Mouse (Mus musculus) stomach, postnatal 0 days (tissue): Measurements from ENCODE around the gene Yipf2. TPM values are rescaled to one million over a fixed set of nuclear protein-coding genes. Genes with fewer than 3 reads are reported as not detected.

ENCODE experiments used
- ATAC-seq: fragments of 200-750 bp; cut with Nextera tagmentation; 2 replicates; pipeline ENCODE4 v1.8.0; 2017; ENCODE audit not compliant: low FRiP score, low TSS enrichment
- DNase-seq: peaks from one replicate; pipeline ENCODE4 v3.0.0-alpha.2; 2016; ENCODE audit warnings: low spot score
- H3K27ac ChIP-seq: fragments of 300-500 bp; sonication (generic); replicated peaks from 2 replicates; pipeline ENCODE4 v1.5.1; 2014; ENCODE audit warnings: mild to moderate bottlenecking, control low read depth
- H3K27me3 ChIP-seq: fragments of 300-500 bp; sonication (generic); 2 replicates; pipeline ENCODE4 v1.6.1; 2014; ENCODE audit warnings: low read length; ENCODE audit not compliant: control insufficient read depth, insufficient read depth
- H3K36me3 ChIP-seq: fragments of 300-500 bp; sonication (generic); 2 replicates; pipeline ENCODE4 v1.6.1; 2014; ENCODE audit warnings: low read length, mixed read lengths; ENCODE audit not compliant: control insufficient read depth, insufficient read depth
- H3K4me1 ChIP-seq: fragments of 300-500 bp; sonication (generic); replicated peaks from 2 replicates; pipeline ENCODE4 v1.6.1; 2014; ENCODE audit warnings: antibody characterized with exemption; ENCODE audit not compliant: control insufficient read depth, insufficient read depth
- H3K4me2 ChIP-seq: fragments of 300-500 bp; sonication (generic); replicated peaks from 2 replicates; pipeline ENCODE4 v1.6.1; 2014; ENCODE audit warnings: low read depth, mild to moderate bottlenecking, control low read depth, moderate library complexity
- H3K4me3 ChIP-seq: fragments of 300-500 bp; sonication (generic); 2 replicates; pipeline ENCODE4 v1.5.1; 2014; ENCODE audit warnings: low read depth, low read length, control low read depth
- H3K9ac ChIP-seq: fragments of 300-500 bp; sonication (generic); 2 replicates; pipeline ENCODE4 v1.6.1; 2014; ENCODE audit warnings: mild to moderate bottlenecking, low read length, control low read depth, mixed read lengths
- H3K9me3 ChIP-seq: fragments of 300-500 bp; sonication (generic); 2 replicates; pipeline ENCODE4 v1.6.1; 2016; ENCODE audit warnings: low read length; ENCODE audit not compliant: control insufficient read depth
- CTCF ChIP-seq: IDR thresholded peaks from 2 replicates; pipeline ENCODE4 v1.5.1; 2016; ENCODE audit warnings: antibody characterized with exemption, low read depth, mild to moderate bottlenecking, moderate library complexity
- EP300 ChIP-seq: optimal IDR thresholded peaks from 2 replicates; pipeline ENCODE3; 2016; ENCODE audit warnings: antibody characterized with exemption
- WGBS: fragments of 180-500 bp; shearing (Covaris S2); extraction: QIAGEN DNeasy Blood & Tissue Kit; methylation state at CpG from one replicate; pipeline ENCODE4 v1.1.7; 2014; 5-methylcytosine and 5-hydroxymethylcytosine counted together
- polyA plus RNA-seq: library from polyadenylated mRNA; unstranded; fragments of >200 nt; fragmentation: Nextera tagmentation; extraction: Ambion mirVana; gene quantifications from 2 replicates; pipeline ENCODE4 v1.2.1, GENCODE M21; 2015

Yipf2 gene
- polyA plus RNA-seq, 1 experiment from 2014 or later, result 22.5 TPM

GRCm38 (mm10) chr9:21605865-21606264 is 13.2 kb upstream of the Yipf2 start:
- TF ChIP-seq CTCF (no peak), EP300 (no peak)
- Histone ChIP-seq H3K9me3 (no peaks in the 10 kb centered on the region), H3K36me3 (no peaks in the 10 kb centered on the region), H3K4me1 (no peaks in the 10 kb centered on the region), H3K27me3 (no peaks in the 10 kb centered on the region), H3K27ac (no peak overlapping the region), H3K4me3 (no peak overlapping the region), H3K9ac (no peak overlapping the region), H3K4me2 (no peak overlapping the region)
- ATAC-seq (no peak), DNase-seq (no peak)
- 77% methylated on average over 5 of the region's 5 CpGs for WGBS

DNA sequence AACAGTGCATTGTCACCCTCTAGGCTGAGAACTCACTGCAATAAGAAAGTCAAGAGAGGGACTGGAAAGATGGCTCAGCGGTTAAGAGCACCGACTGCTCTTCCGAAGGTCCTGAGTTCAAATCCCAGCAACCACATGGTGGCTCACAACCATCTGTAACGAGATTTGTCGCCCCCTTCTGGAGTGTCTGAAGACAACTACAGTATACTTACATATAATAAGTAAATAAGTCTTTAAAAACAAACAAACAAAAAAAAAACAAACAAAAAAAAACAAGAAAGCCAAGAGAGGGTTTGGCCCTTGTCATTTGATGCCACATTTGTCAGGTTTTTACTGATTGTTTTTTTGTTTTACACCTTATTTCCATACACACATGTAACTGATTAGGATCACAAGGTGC is 11.5 kb upstream of the Yipf2 start:
- Histone ChIP-seq H3K9ac (no peak overlapping the region), H3K4me1 (no peaks in the 10 kb centered on the region), H3K9me3 (no peaks in the 10 kb centered on the region), H3K4me3 (no peak overlapping the region), H3K36me3 (no peaks in the 10 kb centered on the region), H3K27ac (no peak overlapping the region), H3K27me3 (no peaks in the 10 kb centered on the region), H3K4me2 (no peak overlapping the region)
- ATAC-seq (no peak), DNase-seq (no peak)
- WGBS, result 73% methylated on average over 5 of the region's 5 CpGs
- TF ChIP-seq EP300 (no peak), CTCF (peak; percentile 26; the same call in 1 of the 2 replicates)

- 49% methylated on average over 10 of the region's 10 CpGs for WGBS
- TF ChIP-seq EP300 (no peak), CTCF (peak; percentile 96)
- no peak overlapping the region for H3K4me3 ChIP-seq
- H3K27ac ChIP-seq, result no peak overlapping the region
- H3K27me3 ChIP-seq, result no peaks in the 10 kb centered on the region
- H3K4me2 ChIP-seq, result no peak overlapping the region
- no peaks in the 10 kb centered on the region for H3K4me1 ChIP-seq
- no peaks in the 10 kb centered on the region for H3K9me3 ChIP-seq
- ATAC-seq (peak; percentile 68), DNase-seq (peak; percentile 75)
- no peak overlapping the region for H3K9ac ChIP-seq
- H3K36me3 ChIP-seq, result no peaks in the 10 kb centered on the region
Observed at GRCm38 (mm10) chr9:21601722-21602399, 9.2 kb upstream of the Yipf2 start.

GRCm38 (mm10) chr9:21601073-21601472 is 8.4 kb upstream of the Yipf2 start:
- H3K4me1 ChIP-seq, result no peaks in the 10 kb centered on the region
- TF ChIP-seq EP300, result no peak
- TF ChIP-seq CTCF, result no peak
- H3K9me3 ChIP-seq, result no peaks in the 10 kb centered on the region
- ATAC-seq, result peak; percentile 78
- 72% methylated on average over 2 of the region's 2 CpGs for WGBS
- no peak overlapping the region for H3K27ac ChIP-seq
- DNase-seq, result peak; percentile 53
- H3K4me2 ChIP-seq, result no peak overlapping the region
- no peak overlapping the region for H3K9ac ChIP-seq
- H3K27me3 ChIP-seq, result no peaks in the 10 kb centered on the region
- no peak overlapping the region for H3K4me3 ChIP-seq
- H3K36me3 ChIP-seq, result no peaks in the 10 kb centered on the region

- Histone ChIP-seq H3K4me3 (no peak overlapping the region), H3K4me2 (no peak overlapping the region), H3K4me1 (no peaks in the 10 kb centered on the region), H3K9ac (no peak overlapping the region), H3K9me3 (no peaks in the 10 kb centered on the region), H3K27me3 (no peaks in the 10 kb centered on the region), H3K36me3 (no peaks in the 10 kb centered on the region), H3K27ac (no peak overlapping the region)
- ATAC-seq (no peak), DNase-seq (no peak)
- TF ChIP-seq EP300 (no peak), CTCF (no peak)
- WGBS, result 78% methylated on average over 3 of the region's 3 CpGs
Observed at GRCm38 (mm10) chr9:21600186-21600585, 7.6 kb upstream of the Yipf2 start.

- Histone ChIP-seq H3K4me1 (no peaks in the 10 kb centered on the region), H3K9ac (no peak overlapping the region), H3K27ac (no peak overlapping the region), H3K9me3 (no peaks in the 10 kb centered on the region), H3K36me3 (no peaks in the 10 kb centered on the region), H3K4me2 (no peak overlapping the region), H3K27me3 (no peaks in the 10 kb centered on the region), H3K4me3 (no peak overlapping the region)
- TF ChIP-seq CTCF (peak; percentile 47), EP300 (no peak)
- no peak for ATAC-seq
- 49% methylated on average over 2 of the region's 2 CpGs for WGBS
- peak; percentile 47 for DNase-seq
Observed at GRCm38 (mm10) chr9:21598198-21598597, 5.6 kb upstream of the Yipf2 start.
